Mouse (Mus musculus) testis, adult 2 months (tissue): ENCODE results near the gene Tmsb15a.

Source experiments
- CTCF ChIP-seq: fragments of 200-500 bp; IDR thresholded peaks from 2 replicates; pipeline ENCODE4 v1.5.1; 2012; ENCODE audit warnings: low read depth, mild to moderate bottlenecking, inconsistent platforms, low read length, moderate library complexity; ENCODE audit not compliant: control insufficient read depth, insufficient read depth, insufficient replicate concordance
- POLR2A ChIP-seq: fragments of 200-500 bp; IDR thresholded peaks from 2 replicates; pipeline ENCODE4 v1.6.1; 2012; ENCODE audit warnings: low read depth, mild to moderate bottlenecking, inconsistent platforms, low read length, moderate library complexity; ENCODE audit not compliant: control insufficient read depth

DNA sequence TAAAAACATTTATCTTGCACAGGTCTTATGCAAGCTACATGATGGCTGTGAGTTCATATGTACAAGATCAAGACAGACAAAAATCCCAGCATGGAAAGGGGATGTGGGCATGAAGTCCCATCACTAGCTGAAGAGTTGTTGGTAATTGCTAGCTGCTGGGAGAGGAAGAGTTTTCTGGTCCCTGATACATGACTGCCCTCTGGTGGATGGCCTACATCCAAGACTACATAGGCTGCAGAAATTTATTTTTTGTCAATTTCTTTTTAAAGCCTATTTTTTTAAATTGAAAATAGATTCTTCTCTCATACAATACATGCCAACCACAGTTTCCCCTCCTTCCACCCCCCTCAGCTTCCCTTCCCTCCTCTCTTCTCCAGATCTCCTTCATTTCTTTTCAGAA lies 36.6 kb upstream of the Tmsb15a start:
- TF ChIP-seq CTCF (no peak), POLR2A (no peak)
